Mouse (Mus musculus) stomach, embryonic 15.5 days (tissue): Measurements from ENCODE around the gene Trmt44. TPM values are rescaled to one million over a fixed set of nuclear protein-coding genes. Genes with fewer than 3 reads are reported as not detected.

Source experiments
- ATAC-seq: fragments of 200-750 bp; cut with Nextera tagmentation; 2 replicates; pipeline ENCODE4 v1.8.0; 2017; ENCODE audit warnings: low read depth, moderate number of reproducible peaks, moderate TSS enrichment; ENCODE audit not compliant: insufficient read depth, low FRiP score
- H3K27ac ChIP-seq: fragments of 300-500 bp; sonication (generic); 2 replicates; pipeline ENCODE4 v1.5.1; 2015; ENCODE audit warnings: mild to moderate bottlenecking, inconsistent platforms
- H3K27me3 ChIP-seq: fragments of 300-500 bp; sonication (generic); replicated peaks from 2 replicates; pipeline ENCODE4 v1.6.1; 2015; ENCODE audit warnings: inconsistent platforms
- H3K36me3 ChIP-seq: fragments of 300-500 bp; sonication (generic); 2 replicates; pipeline ENCODE4 v1.6.1; 2015; ENCODE audit warnings: inconsistent platforms
- H3K4me1 ChIP-seq: fragments of 300-500 bp; sonication (generic); 2 replicates; pipeline ENCODE4 v1.6.1; 2015; ENCODE audit warnings: inconsistent platforms
- H3K4me2 ChIP-seq: fragments of 300-500 bp; sonication (generic); 2 replicates; pipeline ENCODE4 v1.6.1; 2015; ENCODE audit warnings: mild to moderate bottlenecking, inconsistent platforms
- H3K4me3 ChIP-seq: fragments of 300-500 bp; sonication (generic); replicated peaks from 2 replicates; pipeline ENCODE4 v1.5.1; 2015; ENCODE audit warnings: inconsistent platforms
- H3K9ac ChIP-seq: fragments of 300-500 bp; sonication (generic); 2 replicates; pipeline ENCODE4 v1.6.1; 2015; ENCODE audit warnings: inconsistent platforms
- H3K9me3 ChIP-seq: fragments of 300-500 bp; sonication (generic); 2 replicates; pipeline ENCODE4 v1.6.1; 2016; ENCODE audit warnings: inconsistent platforms
- WGBS: fragments of 180-500 bp; shearing (Covaris S2); methylation state at CpG from one replicate; pipeline ENCODE4 v1.1.7; 2015; 5-methylcytosine and 5-hydroxymethylcytosine counted together
- polyA plus RNA-seq: library from polyadenylated mRNA; unstranded; fragments of >200 nt; fragmentation: Nextera tagmentation; extraction: Ambion mirVana; gene quantifications from 2 replicates; pipeline ENCODE4 v1.2.1, GENCODE M21; 2015

Trmt44 gene
- polyA plus RNA-seq, 1 experiment from 2014 or later = 7.4 TPM

DNA sequence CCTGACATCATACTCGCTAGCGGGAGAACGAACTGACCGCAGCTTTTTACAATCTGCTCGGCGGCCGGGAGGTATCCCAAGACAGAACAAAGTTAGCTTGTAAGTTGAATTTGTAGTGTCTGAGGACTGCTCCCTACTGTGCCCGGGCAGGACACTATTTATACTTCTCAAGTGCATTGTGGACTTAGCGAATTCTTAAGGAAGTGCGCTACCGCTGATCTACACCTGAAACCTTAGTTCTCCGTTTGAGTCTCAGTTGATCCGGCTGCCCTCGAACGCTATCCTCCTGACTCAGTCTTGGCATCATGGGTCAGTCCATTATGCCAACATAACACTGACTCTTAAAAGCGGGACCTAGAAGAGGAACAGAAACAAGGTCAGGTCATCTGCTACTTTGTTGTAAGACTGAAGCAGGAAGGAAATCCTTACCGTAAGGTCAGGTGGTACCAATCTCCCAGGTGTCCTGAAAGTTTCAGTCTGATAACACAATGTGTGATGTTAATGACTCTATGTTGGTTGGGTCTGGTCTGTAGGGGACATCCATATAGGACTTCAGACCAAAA lies 8.4 kb upstream of the Trmt44 start:
- Histone ChIP-seq H3K4me3 (peak overlapping the region; percentile 54), H3K4me2 (peak overlapping the region; percentile 82), H3K36me3 (no peaks in the 10 kb centered on the region), H3K27me3 (no peaks in the 10 kb centered on the region; the same call in 1 of the 2 replicates), H3K27ac (peak overlapping the region; percentile 36), H3K4me1 (peaks cover 12% of the 10 kb centered on the region), H3K9ac (0 out of 2 replicates have a peak overlapping the region, but pooled peaks have one; percentile 1), H3K9me3 (no peaks in the 10 kb centered on the region)
- ATAC-seq = no peak; the same call in 1 of the 2 replicates
- 3% methylated on average over 17 of the region's 17 CpGs for WGBS

GRCm38 (mm10) chr5:35582445-35583220 lies 7.8 kb upstream of the Trmt44 start, which contains the start of gene Acox3:
Acox3 (plus strand) TSS chr5:35583040.
- Histone ChIP-seq H3K27me3 (no peaks in the 10 kb centered on the region; the same call in 1 of the 2 replicates), H3K4me1 (peaks cover 12% of the 10 kb centered on the region), H3K27ac (peak within 1 kb of the TSS; percentile 41), H3K9ac (peak within 1 kb of the TSS; percentile 1; the same call in 1 of the 2 replicates), H3K4me2 (peak within 1 kb of the TSS; percentile 82), H3K36me3 (no peaks in the 10 kb centered on the region), H3K4me3 (peak within 1 kb of the TSS; percentile 54), H3K9me3 (no peaks in the 10 kb centered on the region)
- ATAC-seq = peak; percentile 90
- WGBS = 1% methylated on average over 35 of the region's 35 CpGs

DNA sequence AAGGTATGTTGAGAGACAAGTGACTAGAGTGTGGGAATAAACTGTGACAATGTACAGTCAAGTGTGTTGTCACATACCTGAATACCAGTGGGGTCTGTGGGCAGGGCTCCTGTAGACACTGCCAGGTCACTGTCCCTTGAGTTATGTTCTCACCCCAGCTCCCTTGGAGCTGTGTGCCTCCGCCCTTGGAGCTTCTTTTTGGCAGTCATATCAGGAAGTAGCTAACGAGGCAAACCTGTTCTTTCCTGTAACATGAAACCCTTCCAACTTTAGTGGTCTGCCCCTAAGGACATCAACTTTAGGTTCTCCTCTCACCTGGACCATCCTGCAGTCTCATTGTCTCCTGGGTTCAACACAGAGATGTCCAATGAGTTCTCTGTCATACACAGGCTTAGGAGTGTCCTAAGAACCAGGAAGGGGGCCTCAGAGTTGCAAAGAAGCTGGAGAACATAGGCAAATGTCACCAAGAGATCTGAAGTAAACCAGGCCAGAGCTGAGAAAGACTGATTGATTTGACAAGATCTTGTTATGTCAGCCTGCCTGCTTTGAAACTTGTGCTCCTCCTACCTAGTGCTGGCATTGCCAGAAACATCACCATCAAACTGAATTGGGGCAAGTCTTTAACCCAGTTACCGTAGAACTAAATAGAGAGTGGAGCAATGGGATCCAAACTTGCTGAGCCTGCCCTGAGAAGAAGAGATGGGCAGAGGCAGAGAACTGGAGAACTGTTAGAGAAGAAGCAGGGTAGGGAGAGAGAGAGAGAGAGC lies 5.5 kb upstream of the Trmt44 start:
- Histone ChIP-seq H3K27me3 (no peaks in the 10 kb centered on the region; the same call in 1 of the 2 replicates), H3K4me2 (no peak overlapping the region), H3K4me1 (peaks cover 12% of the 10 kb centered on the region), H3K9me3 (no peaks in the 10 kb centered on the region), H3K9ac (no peak overlapping the region), H3K27ac (no peak overlapping the region), H3K4me3 (no peak overlapping the region), H3K36me3 (no peaks in the 10 kb centered on the region)
- no peak for ATAC-seq
- 45% methylated on average over 3 of the region's 3 CpGs for WGBS

GRCm38 (mm10) chr5:35579247-35579893 lies 4.5 kb upstream of the Trmt44 start:
- WGBS = 31% methylated on average over 5 of the region's 5 CpGs
- Histone ChIP-seq H3K4me1 (peaks cover 13% of the 10 kb centered on the region), H3K36me3 (no peaks in the 10 kb centered on the region), H3K27ac (no peak overlapping the region), H3K4me3 (no peak overlapping the region), H3K27me3 (no peaks in the 10 kb centered on the region; the same call in 1 of the 2 replicates), H3K9ac (no peak overlapping the region), H3K4me2 (no peak overlapping the region), H3K9me3 (no peaks in the 10 kb centered on the region)
- no peak for ATAC-seq

DNA sequence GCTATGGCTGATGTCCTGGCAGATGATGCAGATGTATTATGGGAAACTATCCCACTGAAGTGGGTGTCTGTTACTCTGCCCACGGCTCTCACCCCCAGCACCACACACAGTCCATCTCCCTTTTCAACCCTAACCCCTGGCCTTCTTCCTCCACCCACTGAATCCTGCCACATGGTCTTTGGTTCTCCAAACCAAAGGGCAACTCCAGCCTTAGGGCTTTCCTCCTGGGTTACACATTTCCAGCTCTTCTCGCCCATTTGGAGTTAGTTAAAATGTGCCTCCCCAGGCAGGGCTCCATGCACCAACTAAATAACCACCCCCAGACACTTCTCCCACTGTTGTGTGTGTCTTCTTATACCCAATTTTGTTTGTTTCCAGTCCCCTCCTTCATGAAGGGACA lies 3.5 kb upstream of the Trmt44 start:
- WGBS = 66% methylated on average over 2 of the region's 2 CpGs
- no peak overlapping the region for H3K27ac ChIP-seq
- H3K36me3 ChIP-seq = peaks cover 3% of the 10 kb centered on the region; the same call in 1 of the 2 replicates
- no peaks in the 10 kb centered on the region for H3K9me3 ChIP-seq
- peaks cover 12% of the 10 kb centered on the region for H3K4me1 ChIP-seq
- no peak overlapping the region for H3K4me3 ChIP-seq
- H3K9ac ChIP-seq = no peak overlapping the region
- H3K27me3 ChIP-seq = no peaks in the 10 kb centered on the region; the same call in 1 of the 2 replicates
- no peak overlapping the region for H3K4me2 ChIP-seq
- no peak for ATAC-seq

GRCm38 (mm10) chr5:35576409-35577020 lies 1.6 kb upstream of the Trmt44 start:
- H3K27me3 ChIP-seq = no peaks in the 10 kb centered on the region; the same call in 1 of the 2 replicates
- H3K9ac ChIP-seq = no peak overlapping the region
- no peak overlapping the region for H3K27ac ChIP-seq
- ATAC-seq = no peak
- 92% methylated on average over 10 of the region's 10 CpGs for WGBS
- peaks cover 6% of the 10 kb centered on the region for H3K4me1 ChIP-seq
- H3K4me2 ChIP-seq = no peak overlapping the region
- H3K9me3 ChIP-seq = no peaks in the 10 kb centered on the region
- H3K36me3 ChIP-seq = peaks cover 10% of the 10 kb centered on the region; the same call in 1 of the 2 replicates
- H3K4me3 ChIP-seq = no peak overlapping the region

DNA sequence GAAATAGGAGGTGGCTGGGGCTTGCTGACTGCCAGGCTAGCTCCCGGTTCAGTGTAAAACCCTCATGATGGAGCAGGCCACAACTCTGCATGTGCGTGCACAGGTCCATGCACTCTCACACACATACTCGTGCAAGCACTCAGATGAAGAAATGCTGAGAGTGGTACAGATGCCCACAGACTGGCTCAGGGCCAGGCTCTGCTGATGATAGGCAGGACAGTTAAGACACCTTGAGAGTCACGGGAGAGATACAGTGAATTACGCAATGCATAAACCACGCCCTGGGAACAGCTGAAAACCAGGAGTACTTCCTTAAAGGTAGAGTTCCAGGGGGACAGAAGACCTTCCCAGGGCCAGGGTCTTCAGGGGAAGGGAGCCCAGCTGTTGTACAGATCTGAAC lies 3.3 kb downstream of the Trmt44 start:
- H3K36me3 ChIP-seq = peaks cover 48% of the 10 kb centered on the region
- H3K9ac ChIP-seq = no peak overlapping the region
- 86% methylated on average over 6 of the region's 6 CpGs for WGBS
- no peaks in the 10 kb centered on the region for H3K9me3 ChIP-seq
- H3K4me1 ChIP-seq = peaks cover 6% of the 10 kb centered on the region
- H3K27me3 ChIP-seq = no peaks in the 10 kb centered on the region
- H3K4me2 ChIP-seq = no peak overlapping the region
- no peak for ATAC-seq
- no peak overlapping the region for H3K27ac ChIP-seq
- no peak overlapping the region for H3K4me3 ChIP-seq

- WGBS = 84% methylated on average over 4 of the region's 4 CpGs
Measured at GRCm38 (mm10) chr5:35566632-35567031, 8.2 kb downstream of the Trmt44 start.

DNA sequence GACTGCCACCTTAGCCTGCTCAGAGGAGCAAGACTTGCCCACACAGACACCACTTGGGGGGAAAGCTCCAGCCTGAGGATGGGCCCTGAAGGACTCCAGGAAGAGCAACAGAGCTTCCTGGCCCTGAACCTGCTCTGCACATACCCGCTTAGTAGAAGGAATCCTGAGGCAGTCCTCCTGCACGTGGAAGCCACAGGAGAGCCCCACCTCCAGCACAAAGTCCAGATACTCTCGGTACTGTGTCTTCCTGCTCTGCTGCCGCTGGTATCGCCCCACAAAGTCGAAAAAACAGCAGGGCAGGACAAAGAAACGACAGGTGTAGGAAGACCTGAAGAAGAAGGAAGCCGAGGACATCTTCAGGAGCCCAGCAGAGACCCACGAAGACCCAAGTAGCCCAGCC lies 9.7 kb downstream of the Trmt44 start:
- Histone ChIP-seq H3K36me3 (peaks cover 76% of the 10 kb centered on the region), H3K27me3 (no peaks in the 10 kb centered on the region), H3K9me3 (no peaks in the 10 kb centered on the region), H3K4me2 (no peak overlapping the region), H3K27ac (no peak overlapping the region), H3K4me3 (no peak overlapping the region), H3K4me1 (no peaks in the 10 kb centered on the region), H3K9ac (no peak overlapping the region)
- ATAC-seq = no peak
- WGBS = 85% methylated on average over 9 of the region's 9 CpGs

More at GRCm38 (mm10) chr5:35566632-35567031, 8.2 kb downstream of the Trmt44 start:
- ATAC-seq = no peak
- peaks cover 79% of the 10 kb centered on the region for H3K36me3 ChIP-seq
- no peak overlapping the region for H3K4me3 ChIP-seq
- no peaks in the 10 kb centered on the region for H3K27me3 ChIP-seq
- no peak overlapping the region for H3K9ac ChIP-seq
- no peaks in the 10 kb centered on the region for H3K9me3 ChIP-seq
- H3K4me2 ChIP-seq = no peak overlapping the region
- no peak overlapping the region for H3K27ac ChIP-seq
- H3K4me1 ChIP-seq = no peaks in the 10 kb centered on the region

GRCm38 (mm10) chr5:35563449-35563848 lies 11.4 kb downstream of the Trmt44 start:
- Histone ChIP-seq H3K27ac (no peak overlapping the region), H3K9ac (no peak overlapping the region), H3K27me3 (no peaks in the 10 kb centered on the region), H3K36me3 (peaks cover 68% of the 10 kb centered on the region), H3K4me3 (no peak overlapping the region), H3K4me2 (no peak overlapping the region), H3K9me3 (no peaks in the 10 kb centered on the region), H3K4me1 (no peaks in the 10 kb centered on the region)
- no peak for ATAC-seq
- 0% methylated on average over 1 of the region's 1 CpGs for WGBS

DNA sequence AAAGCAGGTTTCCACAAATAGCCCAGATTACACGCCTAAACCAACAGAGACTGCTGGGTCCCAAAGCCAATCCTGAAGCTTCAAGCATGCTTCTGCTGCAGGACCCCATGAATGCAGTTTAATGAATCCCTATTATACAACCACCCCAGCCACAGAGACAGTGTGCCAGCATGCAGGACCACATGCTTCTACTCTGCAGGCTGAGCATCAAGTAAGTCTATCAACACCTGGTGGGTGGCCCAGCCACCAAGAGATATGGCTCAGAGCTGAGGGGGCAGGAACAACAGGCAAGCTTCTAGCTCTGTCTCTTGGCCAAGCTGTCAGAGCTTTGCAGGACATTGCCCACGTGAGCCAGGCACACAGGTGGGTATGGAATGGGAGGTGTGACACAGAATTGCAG lies 12.3 kb downstream of the Trmt44 start:
- no peaks in the 10 kb centered on the region for H3K9me3 ChIP-seq
- no peaks in the 10 kb centered on the region for H3K4me1 ChIP-seq
- no peak overlapping the region for H3K27ac ChIP-seq
- H3K9ac ChIP-seq = no peak overlapping the region
- H3K4me3 ChIP-seq = no peak overlapping the region
- ATAC-seq = no peak
- 90% methylated on average over 2 of the region's 2 CpGs for WGBS
- no peak overlapping the region for H3K4me2 ChIP-seq
- H3K27me3 ChIP-seq = no peaks in the 10 kb centered on the region
- peaks cover 61% of the 10 kb centered on the region for H3K36me3 ChIP-seq
